Mouse (Mus musculus) layer of hippocampus, postnatal 25 days (tissue): ENCODE data around the gene Cadm1. TPM values are rescaled to one million over a fixed set of nuclear protein-coding genes. Genes with fewer than 3 reads are reported as not detected.

Experiments
- DNase-seq, 2 experiments: peaks; one replicate each; pipeline ENCODE4 v3.0.0; 2022; ENCODE audit warnings: mixed read lengths in 2 of 2, low spot score in 1 of 2; ENCODE audit errors: extremely low spot score in 1 of 2
- total RNA-seq, 2 experiments: library from RNA; stranded (reverse); gene quantifications; 2 replicates each; pipeline ENCODE4 v1.2.3; 2021

Cadm1 gene
- total RNA-seq, 2 experiments from 2014 or later: 234 to 235 TPM

DNA sequence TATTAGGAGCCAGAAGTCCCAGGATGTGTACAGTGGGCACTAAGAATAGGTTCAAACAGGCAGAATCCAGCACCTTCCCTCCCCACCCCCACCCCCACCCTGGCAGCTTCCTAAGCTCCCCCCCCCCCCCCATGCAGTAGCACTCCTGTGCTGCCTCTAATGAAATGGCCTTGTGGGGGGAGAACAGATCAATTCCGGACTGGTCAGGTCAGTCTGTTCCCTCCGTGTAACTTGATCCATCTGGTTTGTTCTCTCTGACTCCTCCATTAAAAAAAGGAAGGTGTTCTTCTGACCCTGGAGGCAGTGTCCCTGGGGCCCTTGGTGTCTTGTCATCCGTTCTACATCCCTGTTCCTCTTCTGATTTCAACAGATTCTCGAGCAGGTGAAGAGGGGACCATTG is 317.8 kb downstream of the Cadm1 start:
- DNase-seq: no peak

DNA sequence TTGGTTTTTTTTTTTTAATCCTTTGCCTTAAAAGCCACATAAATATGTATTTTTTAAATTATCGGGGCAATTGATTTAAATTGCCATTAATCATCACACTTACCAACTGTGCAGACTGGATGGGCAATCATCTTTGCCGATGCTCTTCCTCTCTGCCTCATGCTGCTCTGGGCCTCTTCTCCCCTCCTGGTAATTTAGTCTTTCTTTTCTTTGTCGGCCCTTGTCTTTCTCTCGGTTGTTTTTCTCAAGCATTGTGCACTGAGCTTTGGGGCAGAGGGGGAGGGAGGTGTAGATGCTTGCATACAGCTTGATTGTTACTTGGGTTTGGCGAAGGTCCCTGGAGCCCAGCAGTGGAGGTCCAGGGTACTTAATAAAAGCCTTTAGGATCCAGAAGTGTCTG is 318.8 kb downstream of the Cadm1 start:
- no peak for DNase-seq

DNA sequence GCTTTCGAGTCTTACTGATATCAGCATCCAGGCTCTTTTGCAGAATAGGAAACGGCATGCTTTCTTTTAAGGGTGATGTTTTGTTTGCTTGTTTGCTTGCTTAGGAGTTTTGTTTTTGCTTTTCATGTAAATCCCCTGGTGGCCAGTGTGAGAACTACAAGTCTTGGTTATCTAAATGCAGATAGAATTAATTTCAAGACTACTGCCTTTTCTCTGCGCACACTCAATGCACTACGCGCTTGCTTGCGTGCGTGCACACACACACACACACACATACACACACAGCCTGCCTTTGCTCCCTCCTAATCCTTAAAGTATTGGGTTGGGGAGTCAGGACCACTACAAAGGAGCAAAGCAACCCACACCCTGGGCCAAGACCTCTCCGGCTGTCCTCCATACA is 326.3 kb downstream of the Cadm1 start:
- peak in 1 of 2 experiments; percentile 46 for DNase-seq

DNA sequence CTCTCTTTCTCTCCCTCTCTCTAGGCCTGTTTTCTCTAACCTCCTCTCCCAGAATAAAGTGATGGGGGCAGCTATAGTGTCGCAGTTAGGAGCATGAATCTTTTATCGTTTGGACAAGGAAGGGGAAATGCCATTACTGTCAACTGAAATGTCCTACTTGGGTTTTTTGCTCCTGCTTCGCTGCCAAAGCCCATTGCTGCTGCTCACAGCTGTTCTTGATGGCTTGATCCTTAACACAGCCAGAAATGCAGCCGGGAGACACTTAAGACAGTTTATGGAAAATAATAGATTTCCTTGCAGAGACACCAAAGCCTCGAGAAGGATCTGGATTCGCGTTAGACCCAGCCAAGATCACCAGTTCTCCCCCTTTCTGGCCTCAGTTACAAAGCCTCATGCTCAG is 327.3 kb downstream of the Cadm1 start:
- DNase-seq: no peak

DNA sequence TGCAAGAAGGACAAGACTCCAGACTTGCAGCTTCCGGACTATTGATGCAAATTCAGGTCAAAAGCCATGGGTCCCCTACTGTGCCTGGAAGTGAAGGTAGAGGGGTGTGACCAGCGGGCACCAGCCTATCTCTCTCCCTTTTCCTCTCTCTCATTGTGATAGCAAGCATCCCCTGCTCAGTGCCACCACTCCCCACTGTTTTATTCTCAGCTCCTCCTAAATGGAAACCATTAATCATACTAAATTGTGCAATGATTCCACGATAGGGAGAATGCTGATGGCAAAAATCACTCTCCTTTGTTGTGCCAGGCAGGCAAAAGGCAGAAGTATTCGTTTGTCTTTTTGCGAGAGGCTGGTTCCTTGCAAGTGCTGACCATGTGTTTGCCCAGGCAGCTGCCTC is 328.2 kb downstream of the Cadm1 start:
- DNase-seq: no peak

DNA sequence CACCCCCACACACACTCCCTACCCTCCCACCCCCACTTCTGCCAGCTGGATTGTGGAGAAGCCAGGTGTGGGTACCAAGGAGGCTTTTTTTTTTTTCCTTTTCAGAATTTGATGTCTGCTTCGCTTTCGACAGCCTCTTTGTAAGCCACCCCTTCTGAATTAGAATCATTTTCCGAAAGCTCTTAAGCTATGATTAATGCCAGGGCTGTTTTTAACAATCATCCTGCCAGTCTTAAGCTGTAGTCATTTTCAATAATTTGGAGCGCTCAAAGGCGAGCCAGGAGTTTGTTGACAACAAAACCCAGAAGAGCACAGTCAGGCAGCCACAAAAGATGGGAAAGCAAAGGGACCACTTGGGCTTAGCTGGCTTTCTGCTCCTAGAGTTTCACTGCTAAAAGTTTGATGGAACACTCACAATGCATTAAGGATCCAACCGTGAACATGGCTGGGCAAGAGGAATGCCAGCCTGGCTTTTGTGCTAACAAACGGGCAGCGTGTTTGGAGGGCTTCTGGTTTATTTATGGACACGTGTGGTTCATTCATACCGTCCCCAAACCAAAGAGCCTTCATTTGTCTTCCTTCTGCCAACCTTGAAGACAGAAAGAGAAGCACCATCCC is 328.9 kb downstream of the Cadm1 start:
- no peak for DNase-seq

DNA sequence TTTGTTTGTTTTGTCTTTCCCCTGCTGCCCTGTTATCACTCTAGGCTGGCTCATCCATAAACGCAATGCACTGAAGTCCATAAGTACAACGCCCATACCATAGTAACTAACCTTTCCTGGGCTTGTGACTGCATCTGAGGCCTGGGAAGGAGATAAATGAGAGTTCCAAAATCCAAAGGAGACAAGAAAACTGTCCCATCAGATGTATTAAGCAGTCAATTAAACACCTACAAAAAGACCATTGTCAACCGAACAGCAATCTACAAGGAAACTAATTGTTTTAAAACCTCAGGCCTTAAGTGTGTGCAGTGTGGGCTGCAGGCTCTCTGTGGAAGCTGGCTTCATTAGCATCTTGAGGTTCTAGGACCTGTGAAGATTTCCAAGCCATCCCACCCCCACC is 331.0 kb downstream of the Cadm1 start:
- no peak for DNase-seq

DNA sequence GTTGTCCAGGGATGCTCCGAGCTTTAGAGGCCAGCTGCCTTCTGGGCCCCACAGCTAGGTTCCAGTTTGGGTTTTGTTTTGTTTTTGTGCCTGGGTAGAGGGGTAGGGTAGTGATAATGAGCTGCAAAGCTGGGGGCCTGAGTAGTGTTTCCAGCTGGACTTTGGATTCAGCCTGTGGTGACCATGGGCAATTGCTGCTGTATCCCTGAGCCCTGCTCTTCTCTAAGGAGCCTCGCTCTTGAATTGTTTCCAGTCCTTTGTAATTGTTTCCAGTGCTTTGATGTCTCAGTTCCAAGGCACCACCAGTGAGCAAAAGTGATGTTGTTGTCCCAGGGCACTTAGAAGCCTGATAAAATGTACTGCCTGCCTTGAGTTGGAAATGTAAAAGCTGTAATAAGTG is 331.8 kb downstream of the Cadm1 start:
- no peak for DNase-seq

DNA sequence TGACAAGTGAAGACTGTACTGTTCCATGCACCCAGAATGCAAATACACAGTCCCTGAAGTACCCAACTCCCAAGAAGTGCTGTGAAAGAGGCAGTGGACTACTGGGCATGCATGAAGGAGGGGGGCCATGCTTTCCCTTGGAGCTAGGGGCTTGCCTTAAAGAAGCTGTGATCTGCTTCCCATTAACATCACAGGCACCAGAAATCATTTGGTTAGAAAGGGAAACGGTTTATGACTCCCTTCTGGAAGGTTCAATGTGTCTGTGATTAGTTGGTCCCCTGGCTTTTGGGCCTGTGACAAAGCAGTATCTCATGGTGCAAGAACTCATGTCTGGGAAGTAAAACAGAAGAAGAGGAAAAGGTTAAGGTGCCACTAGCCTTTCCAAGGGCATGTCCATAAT is 336.0 kb downstream of the Cadm1 start:
- no peak for DNase-seq

DNA sequence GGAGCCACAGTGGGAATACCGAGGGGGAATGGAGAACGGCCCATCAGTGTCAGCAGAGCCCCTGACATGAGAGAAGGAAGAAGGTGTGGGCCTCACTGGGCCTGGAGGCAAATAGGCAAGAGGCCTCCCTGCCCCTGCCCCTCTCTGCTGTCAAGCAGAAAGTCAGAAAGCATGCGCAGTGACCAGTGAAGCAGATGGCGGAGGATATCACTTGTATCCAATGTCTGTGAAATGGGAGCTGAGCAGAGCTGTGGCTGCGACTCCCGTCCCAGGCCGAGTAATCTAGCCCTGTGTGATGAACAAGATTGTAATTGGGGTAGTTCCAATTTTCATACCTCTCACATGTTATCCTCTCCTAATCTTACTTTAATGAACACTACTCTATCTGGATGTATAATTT is 337.5 kb downstream of the Cadm1 start:
- no peak for DNase-seq

DNA sequence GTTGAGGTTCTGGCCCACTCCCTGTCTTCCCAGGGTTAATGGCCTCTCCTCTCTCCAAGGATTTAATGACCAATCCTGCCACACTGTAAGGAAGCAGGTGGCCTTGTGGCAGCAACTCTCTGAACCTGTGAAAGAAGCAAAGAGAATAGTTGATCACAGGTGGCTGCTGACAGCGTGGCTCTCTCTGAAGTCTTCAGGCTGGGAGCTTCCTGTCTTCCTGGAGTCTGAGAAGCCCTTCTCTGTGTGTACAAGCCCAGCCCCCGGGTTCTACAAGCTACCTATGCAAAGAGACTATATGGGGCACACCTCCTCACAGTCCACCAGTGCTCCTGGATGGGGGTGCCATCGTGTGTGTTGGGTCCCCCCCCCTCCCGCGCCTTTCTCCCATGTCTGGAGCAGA is 339.7 kb downstream of the Cadm1 start:
- DNase-seq: no peak

DNA sequence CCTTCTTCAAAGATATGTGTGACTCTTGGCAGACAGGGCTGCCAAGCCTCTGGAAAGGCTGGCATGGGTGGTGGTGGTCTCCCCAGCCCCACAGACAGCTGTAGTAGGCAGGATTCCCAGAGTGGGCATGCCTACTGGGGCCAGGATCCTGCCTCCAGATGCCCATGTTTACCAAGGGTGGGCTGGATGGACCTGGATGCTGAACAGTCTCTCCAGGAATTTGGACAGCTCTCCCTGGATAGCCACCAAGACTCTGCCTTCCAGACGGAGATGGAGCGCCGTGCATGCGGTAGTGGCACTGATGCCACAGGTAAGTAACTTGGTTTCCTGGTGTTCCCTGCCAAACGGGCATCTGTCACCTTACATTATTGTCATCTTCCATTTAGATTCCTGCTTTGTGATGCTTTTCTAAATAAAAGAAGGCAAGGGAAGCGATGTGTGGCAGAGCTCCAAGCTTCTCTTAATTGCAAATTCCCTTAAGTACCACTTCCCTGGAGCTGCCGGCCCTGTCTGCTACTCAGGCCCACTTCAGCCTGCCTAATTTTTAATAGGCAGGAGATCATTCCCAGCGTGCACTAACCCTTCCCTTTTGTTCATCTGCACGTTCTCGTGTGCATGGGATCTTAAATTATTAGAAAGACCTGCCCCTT is 346.7 kb downstream of the Cadm1 start:
- DNase-seq: no peak

DNA sequence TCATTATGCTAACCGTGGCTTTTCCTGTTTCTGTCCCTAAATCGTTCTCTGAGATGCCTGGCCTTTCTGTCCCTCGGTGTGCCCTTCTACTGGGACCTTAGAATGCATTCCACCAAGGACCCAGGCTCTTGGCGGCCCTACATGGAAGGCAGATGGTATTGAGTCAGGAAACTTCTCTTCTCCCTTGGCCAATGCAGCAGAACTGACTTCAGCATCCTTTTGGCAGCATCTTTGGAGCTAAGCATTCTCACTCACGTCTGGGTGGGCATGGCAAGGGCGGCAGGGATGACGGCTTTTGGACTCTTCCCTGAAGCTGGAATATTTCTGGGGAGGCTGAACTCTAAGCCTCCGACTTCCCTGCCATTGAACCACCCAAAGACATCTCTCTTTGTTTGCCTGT is 350.2 kb downstream of the Cadm1 start:
- no peak for DNase-seq

DNA sequence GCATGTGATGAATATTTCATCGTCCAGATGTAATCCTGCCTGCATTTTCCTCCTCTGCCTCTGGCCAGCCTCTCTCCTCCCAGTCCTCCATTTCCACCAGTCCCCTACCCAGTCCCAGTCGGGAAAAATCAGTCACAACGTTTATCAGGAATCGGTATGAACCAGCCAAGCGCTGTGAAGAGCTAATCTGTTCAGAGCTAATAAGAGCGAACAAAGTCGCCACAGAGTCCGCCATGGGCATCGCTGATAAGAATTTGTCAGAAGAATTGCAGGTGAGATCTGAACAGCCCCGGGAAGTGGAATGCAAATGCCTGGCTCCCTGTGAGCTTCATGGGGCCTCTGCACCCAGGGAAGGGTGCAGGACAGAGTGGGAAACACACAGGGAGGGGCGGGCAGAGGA is 352.4 kb downstream of the Cadm1 start:
- DNase-seq: no peak

DNA sequence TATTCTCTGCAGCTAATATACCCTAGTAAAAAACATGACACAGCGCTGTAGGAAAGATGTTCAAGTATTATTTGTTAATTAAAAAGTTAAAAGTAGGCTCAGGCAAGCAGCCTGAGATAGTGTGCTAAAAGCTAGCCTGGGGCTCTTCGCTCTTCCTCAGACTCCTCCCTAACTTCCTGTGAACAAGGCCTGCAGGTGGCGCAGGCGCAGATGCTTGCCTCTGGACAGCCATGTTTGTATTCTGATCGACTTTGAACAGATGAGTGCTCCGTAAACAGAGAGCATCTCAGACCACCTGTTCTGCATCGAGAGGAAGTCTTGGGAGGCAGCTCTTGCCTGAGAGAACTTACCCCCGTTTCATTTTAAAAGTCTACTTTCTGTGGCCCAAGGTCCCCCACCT is 361.7 kb downstream of the Cadm1 start:
- no peak for DNase-seq

DNA sequence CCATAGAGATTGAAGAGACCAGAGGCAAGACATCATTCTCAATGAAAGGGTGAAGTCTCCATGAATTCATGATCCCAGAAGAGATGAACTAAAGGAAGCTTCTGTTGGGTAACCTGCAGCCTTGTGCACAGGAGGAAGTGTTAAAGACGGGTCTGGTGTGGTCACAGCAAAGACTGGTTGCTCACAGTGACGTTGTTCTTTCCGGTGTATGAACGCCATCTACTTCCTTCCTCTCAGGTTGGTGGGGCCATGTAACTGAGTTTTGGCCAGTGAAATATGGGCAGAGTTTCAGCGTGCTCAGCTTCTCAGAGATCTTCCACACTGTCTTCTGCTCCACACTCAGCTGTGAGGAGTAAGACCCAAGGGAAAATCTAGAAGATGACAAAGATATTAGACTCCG is 363.0 kb downstream of the Cadm1 start:
- no peak for DNase-seq

DNA sequence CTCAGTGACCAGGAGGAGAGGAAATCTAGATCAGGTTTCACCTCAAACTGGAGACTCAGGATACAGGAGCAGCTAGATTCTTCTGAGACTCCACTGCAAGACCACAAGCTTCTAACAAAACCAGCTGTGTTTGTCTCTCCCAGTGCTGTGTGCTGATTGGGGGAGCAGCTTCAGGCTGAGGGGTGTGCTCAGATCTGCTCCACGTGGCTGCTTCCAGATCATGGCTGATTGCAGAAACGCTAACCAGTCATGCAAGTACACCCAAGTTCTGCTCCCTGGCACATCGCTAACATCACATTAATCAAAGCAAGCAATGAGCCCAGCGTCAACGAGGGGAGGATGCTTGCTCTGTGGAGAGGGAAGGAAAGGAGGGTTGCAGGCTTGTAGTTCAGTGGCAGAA is 364.1 kb downstream of the Cadm1 start:
- no peak for DNase-seq

DNA sequence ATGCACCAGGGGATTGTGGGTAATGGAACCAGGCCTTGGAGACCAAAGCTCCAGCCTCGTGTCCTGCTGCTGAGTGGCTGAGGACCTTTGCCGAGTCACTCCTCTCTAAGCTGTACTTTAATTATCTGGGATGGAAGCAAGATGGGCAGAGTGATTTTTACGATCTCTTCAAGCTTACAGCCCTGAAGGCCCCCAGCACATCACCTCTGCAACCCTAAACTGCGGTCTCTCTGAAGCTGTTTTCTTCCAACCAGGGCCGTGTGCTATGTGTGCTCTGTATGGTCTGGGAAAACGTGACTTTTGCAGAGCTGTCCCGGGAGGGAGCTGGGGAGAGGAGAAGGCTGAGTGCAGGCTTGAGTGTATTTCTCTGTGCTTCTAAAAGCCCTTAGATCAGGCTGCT is 364.7 kb downstream of the Cadm1 start:
- no peak for DNase-seq

DNA sequence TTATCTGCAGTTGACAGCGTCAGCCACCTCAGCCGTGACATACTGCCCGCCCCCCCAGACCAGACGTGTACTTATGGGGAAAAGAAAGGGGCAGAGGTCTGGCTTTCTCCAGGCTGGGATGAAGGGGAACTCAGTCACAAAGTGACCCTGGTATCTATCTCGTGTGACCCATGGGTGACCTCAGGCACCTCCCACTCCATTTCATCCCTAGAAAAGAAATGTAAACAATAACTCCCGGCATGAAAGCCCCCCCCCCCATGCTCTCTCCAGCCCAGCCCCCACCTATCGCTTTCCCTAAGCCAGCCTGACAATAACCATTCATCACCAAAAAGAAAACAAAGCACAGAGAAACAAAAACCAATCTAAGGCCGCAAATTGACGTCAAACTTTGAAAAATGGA is 365.1 kb downstream of the Cadm1 start:
- DNase-seq: no peak

DNA sequence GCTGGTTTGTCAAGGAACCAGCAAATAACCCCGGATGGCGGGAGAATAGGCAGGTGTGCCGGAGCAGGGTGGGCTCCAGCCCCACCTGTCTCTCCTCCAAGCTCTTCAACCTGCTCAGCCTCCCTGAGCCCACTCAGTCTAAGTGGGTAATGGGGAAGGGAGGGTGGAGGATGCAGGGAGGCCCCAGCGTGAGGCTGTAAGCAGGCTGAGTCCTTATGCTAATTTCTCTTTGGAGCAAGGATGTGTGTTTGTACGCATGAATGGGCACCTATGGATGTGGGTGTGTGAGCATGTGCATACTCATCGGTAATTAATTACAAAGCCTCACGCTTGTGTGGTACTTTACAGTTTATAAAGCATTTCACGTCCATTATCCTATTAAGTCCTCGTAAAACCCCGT is 370.8 kb downstream of the Cadm1 start:
- DNase-seq: no peak

DNA sequence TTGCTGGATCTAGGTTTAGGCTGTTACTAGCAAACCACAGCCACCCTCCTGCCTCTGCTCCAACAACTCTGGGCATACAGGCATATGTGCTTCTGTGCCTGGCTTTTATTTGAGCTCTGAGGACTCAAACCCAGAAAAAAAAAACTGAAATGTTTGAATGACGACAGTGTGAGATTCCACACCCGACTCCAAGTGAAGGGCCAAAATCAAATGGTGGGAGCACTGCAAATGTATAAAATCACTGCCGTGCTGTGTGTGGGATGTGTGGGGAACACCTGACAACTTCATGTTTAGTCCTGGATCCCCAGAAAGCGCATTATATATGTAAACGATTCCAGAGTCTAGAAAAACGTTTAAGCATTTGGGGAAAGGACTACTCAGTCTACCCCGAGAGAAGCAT is 373.7 kb downstream of the Cadm1 start:
- DNase-seq: no peak

DNA sequence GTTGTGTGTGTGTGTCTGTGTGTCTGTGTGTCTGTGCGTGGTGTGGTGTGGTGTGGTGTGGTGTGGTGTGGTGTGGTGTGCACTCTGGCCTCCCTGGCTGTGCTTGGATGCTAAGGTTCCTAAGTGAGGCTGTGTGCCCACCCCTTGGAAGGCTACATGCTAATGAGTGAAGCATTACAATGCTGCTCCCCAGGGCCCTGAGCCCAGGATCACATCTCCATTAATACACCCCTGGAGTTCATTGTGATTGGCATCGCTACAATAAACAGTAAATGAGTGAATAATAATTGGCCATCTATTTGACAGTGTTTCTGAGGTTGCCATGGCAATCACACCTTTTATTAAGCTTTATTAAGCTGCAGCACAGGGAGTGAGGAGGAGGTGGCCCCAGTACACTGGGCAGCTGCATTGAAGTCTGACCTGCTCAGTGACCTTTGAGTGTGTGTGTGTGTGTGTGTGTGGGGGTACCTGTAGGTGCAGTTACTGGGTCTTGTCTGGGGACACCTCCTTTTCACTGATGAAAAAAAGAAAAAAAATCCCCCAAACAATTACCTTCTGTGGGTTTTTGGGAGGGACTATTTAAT is 374.5 kb downstream of the Cadm1 start:
- no peak for DNase-seq
